Mouse (Mus musculus): ENCODE measurements around the gene Vmn2r83. TPM values are rescaled to one million over a fixed set of nuclear protein-coding genes. Genes with fewer than 3 reads are reported as not detected.

Vmn2r83 gene
- polyA plus RNA-seq, 1 experiment from 2014 or later = not detected

- no peak for DNase-seq (ENCODE audit: low spot score)
- no peaks in the 10 kb centered on the region for H3K27me3 ChIP-seq (ENCODE audit: control insufficient read depth, insufficient read depth, low read length)
- peaks cover 95% of the 10 kb centered on the region for H3K36me3 ChIP-seq (replicated peaks; ENCODE audit: control insufficient read depth, insufficient read depth)
- H3K9me3 ChIP-seq (ENCODE audit: control insufficient read depth, low read length) = no peaks in the 10 kb centered on the region
- H3K4me1 ChIP-seq (replicated peaks; ENCODE audit: control insufficient read depth, insufficient read depth, low read length) = no peaks in the 10 kb centered on the region
- ATAC-seq (ENCODE audit: low FRiP score) = no peak
- WGBS = 93% methylated on average over 11 of the region's 11 CpGs
- no peak overlapping the region for H3K27ac ChIP-seq
- H3K9ac ChIP-seq = no peak overlapping the region
- no peak overlapping the region for H3K4me2 ChIP-seq (replicated peaks)
- H3K4me3 ChIP-seq (replicated peaks; ENCODE audit: low read length) = no peak overlapping the region
Observed at GRCm38 (mm10) chr10:79542171-79542570, 73.6 kb downstream of the Vmn2r83 start.

Small RNA genes lying within 50 kb of the gene (microRNA-seq; reads per million reads assigned to microRNA genes)
- not detected for gene Mir6909

Other genes starting within 250 kb of the Vmn2r83 start
- gene Vmn2r81, start 221.0 kb upstream of the Vmn2r83 start, polyA plus RNA-seq (2014; fragmentation: Nextera tagmentation; extraction: Ambion mirVana) = not detected in 2 replicates
- not detected in 2 replicates for gene Vmn2r82, start 112.2 kb upstream of the Vmn2r83 start, polyA plus RNA-seq (2014; fragmentation: Nextera tagmentation; extraction: Ambion mirVana)
- 15.5 and 21.4 TPM in 2 replicates for gene Plpp2, start 65.1 kb downstream of the Vmn2r83 start, polyA plus RNA-seq (2014; fragmentation: Nextera tagmentation; extraction: Ambion mirVana)
- 53.1 and 53.5 TPM in 2 replicates for gene Mier2, start 86.5 kb downstream of the Vmn2r83 start, polyA plus RNA-seq (2014; fragmentation: Nextera tagmentation; extraction: Ambion mirVana)
- gene Theg, start 118.6 kb downstream of the Vmn2r83 start, polyA plus RNA-seq (2014; fragmentation: Nextera tagmentation; extraction: Ambion mirVana) = not detected in 2 replicates
- gene C2cd4c, start 145.3 kb downstream of the Vmn2r83 start, polyA plus RNA-seq (2014; fragmentation: Nextera tagmentation; extraction: Ambion mirVana) = 0.99 and 1.2 TPM in 2 replicates
- gene Shc2, start 169.2 kb downstream of the Vmn2r83 start, polyA plus RNA-seq (2014; fragmentation: Nextera tagmentation; extraction: Ambion mirVana) = 19.8 and 20.8 TPM in 2 replicates
- gene Odf3l2, start 177.0 kb downstream of the Vmn2r83 start, polyA plus RNA-seq (2014; fragmentation: Nextera tagmentation; extraction: Ambion mirVana) = 0.27 and 0.31 TPM in 2 replicates
- 0.68 and 1.2 TPM in 2 replicates for gene Madcam1, start 195.8 kb downstream of the Vmn2r83 start, polyA plus RNA-seq (2014; fragmentation: Nextera tagmentation; extraction: Ambion mirVana)
- 107 and 108 TPM in 2 replicates for gene Tpgs1, start 200.6 kb downstream of the Vmn2r83 start, polyA plus RNA-seq (2014; fragmentation: Nextera tagmentation; extraction: Ambion mirVana)
- gene Cdc34, start 213.5 kb downstream of the Vmn2r83 start, polyA plus RNA-seq (2014; fragmentation: Nextera tagmentation; extraction: Ambion mirVana) = 78.9 and 81.8 TPM in 2 replicates
- 1.5 and 1.8 TPM in 2 replicates for gene Gzmm, start 220.3 kb downstream of the Vmn2r83 start, polyA plus RNA-seq (2014; fragmentation: Nextera tagmentation; extraction: Ambion mirVana)
- 930 and 976 TPM in 2 replicates for gene Bsg, start 235.8 kb downstream of the Vmn2r83 start, polyA plus RNA-seq (2014; fragmentation: Nextera tagmentation; extraction: Ambion mirVana)
- 2.9 and 4.3 TPM in 2 replicates for gene Hcn2, start 247.9 kb downstream of the Vmn2r83 start, polyA plus RNA-seq (2014; fragmentation: Nextera tagmentation; extraction: Ambion mirVana)